Mouse (Mus musculus) liver, adult 2 months (tissue): ENCODE results near the gene Helz2.

Experiments
- CTCF ChIP-seq: fragments of 200-500 bp; IDR thresholded peaks from 2 replicates; pipeline ENCODE4 v1.5.1; 2011; ENCODE audit warnings: low read depth, low read length, control low read depth
- POLR2A ChIP-seq: fragments of 200-500 bp; IDR thresholded peaks from 2 replicates; pipeline ENCODE4 v1.6.1; 2011; ENCODE audit warnings: low read length, control low read depth; ENCODE audit not compliant: insufficient read depth; ENCODE audit errors: extremely low read depth

- TF ChIP-seq CTCF = no peak
- no peak for TF ChIP-seq POLR2A
Measured at GRCm38 (mm10) chr2:181251841-181252240, 10.0 kb upstream of the Helz2 start.
